Mouse (Mus musculus) liver (tissue): ENCODE measurements around the gene Osgepl1.
"Not testable (repeated sequence)": the region's sequence is repeated elsewhere in the genome, so short reads cannot be mapped to it uniquely, and the experiment has no call there.

ENCODE experiments used
- DNase-seq: peaks from one replicate; pipeline ENCODE4 v3.0.0-alpha.2; 2020; ENCODE audit warnings: mixed read lengths

Osgepl1 gene

GRCm38 (mm10) chr1:53312989-53313967, at the start of gene Osgepl1:
TSS of gene Osgepl1 (plus strand) at chr1:53313624.
- DNase-seq: peak; percentile 87

- not testable (repeated sequence) for DNase-seq
Observed at GRCm38 (mm10) chr1:53264958-53265612, 48.3 kb upstream of the Osgepl1 start.

- DNase-seq: no peak
Observed at GRCm38 (mm10) chr1:53269901-53270300, 43.5 kb upstream of the Osgepl1 start.

- DNase-seq: no peak
Observed at GRCm38 (mm10) chr1:53272646-53273045, 40.8 kb upstream of the Osgepl1 start.

GRCm38 (mm10) chr1:53291197-53291596, 22.2 kb upstream of the Osgepl1 start:
- no peak for DNase-seq

- DNase-seq: peak; percentile 96
Observed at GRCm38 (mm10) chr1:53296581-53297383, 16.6 kb upstream of the Osgepl1 start, which contains the start of the genes Pms1, Ormdl1 and Gm28778. TSS of gene Pms1 (minus strand) at chr1:53297018. TSS of gene Ormdl1 (plus strand) at chr1:53297095. TSS of gene Gm28778 (plus strand) at chr1:53297111.

GRCm38 (mm10) chr1:53300506-53300905, 12.9 kb upstream of the Osgepl1 start:
- DNase-seq: no peak

GRCm38 (mm10) chr1:53321662-53322344, 8.4 kb downstream of the Osgepl1 start:
- no peak for DNase-seq

GRCm38 (mm10) chr1:53323254-53323653, 9.8 kb downstream of the Osgepl1 start:
- DNase-seq: no peak

- DNase-seq: no peak
Observed at GRCm38 (mm10) chr1:53324277-53324676, 10.9 kb downstream of the Osgepl1 start.

GRCm38 (mm10) chr1:53324827-53325494, 11.5 kb downstream of the Osgepl1 start:
- DNase-seq: no peak

GRCm38 (mm10) chr1:53333527-53333926, 20.1 kb downstream of the Osgepl1 start:
- not testable (repeated sequence) for DNase-seq

GRCm38 (mm10) chr1:53335465-53335864, 22.0 kb downstream of the Osgepl1 start:
- DNase-seq: peak; percentile 12

GRCm38 (mm10) chr1:53337403-53337802, 24.0 kb downstream of the Osgepl1 start:
- not testable (repeated sequence) for DNase-seq

GRCm38 (mm10) chr1:53341071-53341470, 27.6 kb downstream of the Osgepl1 start:
- DNase-seq: no peak

GRCm38 (mm10) chr1:53352327-53353261, 39.2 kb downstream of the Osgepl1 start, which contains the start of the genes Asdurf, Gm28551 and Asnsd1:
TSS of gene Asdurf (minus strand) at chr1:53352619.
TSS of gene Gm28551 (minus strand) at chr1:53352667.
TSS of gene Asnsd1 (minus strand) at chr1:53352752.
- peak; percentile 96 for DNase-seq

GRCm38 (mm10) chr1:53358988-53359387, 45.6 kb downstream of the Osgepl1 start:
- DNase-seq: no peak
